Mouse (Mus musculus): ENCODE measurements around the gene Ddx19a. TPM values are rescaled to one million over a fixed set of nuclear protein-coding genes. Genes with fewer than 3 reads are reported as not detected.
"Not testable (repeated sequence)": the region's sequence is repeated elsewhere in the genome, so short reads cannot be mapped to it uniquely, and the experiment has no call there.

Gene Ddx19a
- polyA plus RNA-seq, 1 experiment = 24.3 TPM

GRCm38 (mm10) chr8:110959071-110959780, 38.4 kb downstream of the Ddx19a start:
- Histone ChIP-seq H3K27ac (ENCODE audit: insufficient read depth, low read depth, low read length) (no peak overlapping the region), H3K4me1 (ENCODE audit: control insufficient read depth, insufficient read depth, low read length) (no peaks in the 10 kb centered on the region), H3K27me3 (replicated peaks; ENCODE audit: control insufficient read depth, insufficient read depth, low read length) (no peaks in the 10 kb centered on the region), H3K4me3 (ENCODE audit: insufficient read depth, low read depth, low read length) (no peak overlapping the region), H3K36me3 (ENCODE audit: control insufficient read depth, insufficient read depth, low read length) (peaks cover 1% of the 10 kb centered on the region)
- no peak for DNase-seq
- TF ChIP-seq POLR2A (IDR thresholded peaks at IDR 0.05; ENCODE audit: low read depth, low read length) = no peak
- no peak for TF ChIP-seq CTCF (conservative IDR thresholded peaks at IDR 0.05; ENCODE audit: insufficient read depth, insufficient read length, low read depth, low read length)
- 91% methylated on average over 12 of the region's 12 CpGs for WGBS

GRCm38 (mm10) chr8:110958553-110958952, 39.0 kb downstream of the Ddx19a start:
- not testable (repeated sequence) for H3K4me1 ChIP-seq (ENCODE audit: control insufficient read depth, insufficient read depth, low read length); DNase-seq; H3K4me3 ChIP-seq (ENCODE audit: insufficient read depth, low read depth, low read length); H3K36me3 ChIP-seq (ENCODE audit: control insufficient read depth, insufficient read depth, low read length); H3K27me3 ChIP-seq (replicated peaks; ENCODE audit: control insufficient read depth, insufficient read depth, low read length); H3K27ac ChIP-seq (ENCODE audit: insufficient read depth, low read depth, low read length)
- WGBS = 88% methylated on average over 7 of the region's 7 CpGs
- TF ChIP-seq CTCF (conservative IDR thresholded peaks at IDR 0.05; ENCODE audit: insufficient read depth, insufficient read length, low read depth, low read length) = 0 out of 2 replicates have a peak, but pooled peaks have one; percentile 5

- H3K27ac ChIP-seq (ENCODE audit: insufficient read depth, low read depth, low read length) = no peak overlapping the region
- no peak for DNase-seq
Measured at GRCm38 (mm10) chr8:110958135-110958534, 39.5 kb downstream of the Ddx19a start.

GRCm38 (mm10) chr8:110957471-110957870, 40.1 kb downstream of the Ddx19a start:
- peaks cover 1% of the 10 kb centered on the region for H3K36me3 ChIP-seq (ENCODE audit: control insufficient read depth, insufficient read depth, low read length)

More at GRCm38 (mm10) chr8:110958135-110958534, 39.5 kb downstream of the Ddx19a start:
- Histone ChIP-seq H3K27me3 (replicated peaks; ENCODE audit: control insufficient read depth, insufficient read depth, low read length) (no peaks in the 10 kb centered on the region), H3K36me3 (ENCODE audit: control insufficient read depth, insufficient read depth, low read length) (peaks cover 1% of the 10 kb centered on the region), H3K4me3 (ENCODE audit: insufficient read depth, low read depth, low read length) (no peak overlapping the region), H3K4me1 (ENCODE audit: control insufficient read depth, insufficient read depth, low read length) (no peaks in the 10 kb centered on the region)
- TF ChIP-seq POLR2A (IDR thresholded peaks at IDR 0.05; ENCODE audit: low read depth, low read length) = no peak
- TF ChIP-seq CTCF (conservative IDR thresholded peaks at IDR 0.05; ENCODE audit: insufficient read depth, insufficient read length, low read depth, low read length) = no peak
- 72% methylated on average over 5 of the region's 5 CpGs for WGBS

GRCm38 (mm10) chr8:110956619-110957450, 40.8 kb downstream of the Ddx19a start:
- no peak for DNase-seq
- TF ChIP-seq POLR2A (IDR thresholded peaks at IDR 0.05; ENCODE audit: low read depth, low read length) (no peak), CTCF (conservative IDR thresholded peaks at IDR 0.05; ENCODE audit: insufficient read depth, insufficient read length, low read depth, low read length) (no peak)
- no peak overlapping the region for H3K27ac ChIP-seq (ENCODE audit: insufficient read depth, low read depth, low read length)
- H3K4me3 ChIP-seq (ENCODE audit: insufficient read depth, low read depth, low read length) = no peak overlapping the region
- H3K4me1 ChIP-seq (ENCODE audit: control insufficient read depth, insufficient read depth, low read length) = no peaks in the 10 kb centered on the region
- 85% methylated on average over 15 of the region's 15 CpGs for WGBS
- peaks cover 1% of the 10 kb centered on the region; the same call in 1 of the 2 replicates for H3K36me3 ChIP-seq (ENCODE audit: control insufficient read depth, insufficient read depth, low read length)
- H3K27me3 ChIP-seq (replicated peaks; ENCODE audit: control insufficient read depth, insufficient read depth, low read length) = no peaks in the 10 kb centered on the region

More at GRCm38 (mm10) chr8:110957471-110957870, 40.1 kb downstream of the Ddx19a start:
- H3K4me1 ChIP-seq (ENCODE audit: control insufficient read depth, insufficient read depth, low read length) = no peaks in the 10 kb centered on the region
- WGBS = 78% methylated on average over 19 of the region's 19 CpGs
- no peak overlapping the region for H3K4me3 ChIP-seq (ENCODE audit: insufficient read depth, low read depth, low read length)
- no peak overlapping the region for H3K27ac ChIP-seq (ENCODE audit: insufficient read depth, low read depth, low read length)
- no peak for TF ChIP-seq POLR2A (IDR thresholded peaks at IDR 0.05; ENCODE audit: low read depth, low read length)
- no peak for TF ChIP-seq CTCF (conservative IDR thresholded peaks at IDR 0.05; ENCODE audit: insufficient read depth, insufficient read length, low read depth, low read length)
- DNase-seq = peak; percentile 19
- H3K27me3 ChIP-seq (replicated peaks; ENCODE audit: control insufficient read depth, insufficient read depth, low read length) = no peaks in the 10 kb centered on the region

- TF ChIP-seq POLR2A (IDR thresholded peaks at IDR 0.05; ENCODE audit: low read depth, low read length) (no peak), CTCF (conservative IDR thresholded peaks at IDR 0.05; ENCODE audit: insufficient read depth, insufficient read length, low read depth, low read length) (no peak)
- no peak overlapping the region for H3K4me3 ChIP-seq (ENCODE audit: insufficient read depth, low read depth, low read length)
- no peak for DNase-seq
- 65% methylated on average over 8 of the region's 8 CpGs for WGBS
- H3K27ac ChIP-seq (ENCODE audit: insufficient read depth, low read depth, low read length) = no peak overlapping the region
- peaks cover 1% of the 10 kb centered on the region; the same call in 1 of the 2 replicates for H3K36me3 ChIP-seq (ENCODE audit: control insufficient read depth, insufficient read depth, low read length)
- H3K27me3 ChIP-seq (replicated peaks; ENCODE audit: control insufficient read depth, insufficient read depth, low read length) = no peaks in the 10 kb centered on the region
- no peaks in the 10 kb centered on the region for H3K4me1 ChIP-seq (ENCODE audit: control insufficient read depth, insufficient read depth, low read length)
Measured at GRCm38 (mm10) chr8:110954776-110955175, 42.8 kb downstream of the Ddx19a start.

- Histone ChIP-seq H3K27ac (ENCODE audit: insufficient read depth, low read depth, low read length) (peak overlapping the region; percentile 9; the same call in 1 of the 2 replicates), H3K27me3 (replicated peaks; ENCODE audit: control insufficient read depth, insufficient read depth, low read length) (no peaks in the 10 kb centered on the region), H3K4me1 (ENCODE audit: control insufficient read depth, insufficient read depth, low read length) (peaks cover 6% of the 10 kb centered on the region), H3K4me3 (ENCODE audit: insufficient read depth, low read depth, low read length) (peak overlapping the region; percentile 17; the same call in 1 of the 2 replicates), H3K36me3 (ENCODE audit: control insufficient read depth, insufficient read depth, low read length) (no peaks in the 10 kb centered on the region)
- no peak for TF ChIP-seq CTCF (conservative IDR thresholded peaks at IDR 0.05; ENCODE audit: insufficient read depth, insufficient read length, low read depth, low read length)
- no peak for TF ChIP-seq POLR2A (IDR thresholded peaks at IDR 0.05; ENCODE audit: low read depth, low read length)
- 70% methylated on average over 17 of the region's 17 CpGs for WGBS
- DNase-seq = peak; percentile 71
Measured at GRCm38 (mm10) chr8:110950065-110950484, 47.5 kb downstream of the Ddx19a start.
